Mouse (Mus musculus): ENCODE measurements at regions not wholly inside any gene's neighbourhood (a gene's known extent, or its start where the extent isn't known, plus 50 kb on each side); places are given as distances from the start of the nearest gene placed in this dataset.

- DNase-seq (ENCODE audit: low read depth, low spot score), result no peak
These were observed 50.7 kb upstream of the Gm7361 start for GRCm38 (mm10) chr5:26206766-26207122.

GRCm38 (mm10) chr5:26206066-26206765 lies 51.3 kb upstream of the Gm7361 start:
- DNase-seq (ENCODE audit: low read depth, low spot score), result no peak

GRCm38 (mm10) chr5:26202471-26202870 lies 55.0 kb upstream of the Gm7361 start:
- no peak for DNase-seq (ENCODE audit: low read depth, low spot score)

- DNase-seq (ENCODE audit: low read depth, low spot score), result peak; percentile 4
These were observed 68.1 kb upstream of the Gm7361 start for GRCm38 (mm10) chr5:26189377-26189776.

- DNase-seq (ENCODE audit: low read depth, low spot score), result no peak
These were observed 66.0 kb upstream of the Gm10220 start for GRCm38 (mm10) chr5:26187212-26187611.

GRCm38 (mm10) chr5:26185417-26185816 lies 64.2 kb upstream of the Gm10220 start:
- no peak for DNase-seq (ENCODE audit: low read depth, low spot score)

GRCm38 (mm10) chr5:26176064-26176463 lies 54.8 kb upstream of the Gm10220 start:
- DNase-seq (ENCODE audit: low read depth, low spot score), result no peak

GRCm38 (mm10) chr5:26171662-26172384 lies 50.6 kb upstream of the Gm10220 start:
- no peak for DNase-seq (ENCODE audit: low read depth, low spot score)

GRCm38 (mm10) chr5:26170717-26171500 lies 49.7 kb upstream of the Gm10220 start:
- no peak for DNase-seq (ENCODE audit: low read depth, low spot score)
